Mouse (Mus musculus): Measurements from ENCODE around the gene Gm4881. TPM values are rescaled to one million over a fixed set of nuclear protein-coding genes. Genes with fewer than 3 reads are reported as not detected.

Gm4881 gene
- polyA plus RNA-seq, 1 experiment, result 1.4 TPM

GRCm38 (mm10) chr7:24892125-24892583, 52.1 kb downstream of the Gm4881 start:
- Histone ChIP-seq H3K27me3 (ENCODE audit: control insufficient read depth, insufficient read depth, low read length) (no peaks in the 10 kb centered on the region), H3K4me1 (ENCODE audit: control insufficient read depth, insufficient read depth, low read length) (no peaks in the 10 kb centered on the region), H3K4me3 (replicated peaks; ENCODE audit: insufficient read depth, low read depth, low read length) (no peak overlapping the region), H3K27ac (ENCODE audit: insufficient read depth, low read length) (no peak overlapping the region)
- DNase-seq, result no peak
- 72% methylated on average over 2 of the region's 2 CpGs for WGBS
- TF ChIP-seq CTCF (IDR thresholded peaks at IDR 0.05; ENCODE audit: borderline replicate concordance, insufficient read depth, low read depth, low read length) (no peak), POLR2A (IDR thresholded peaks at IDR 0.05; ENCODE audit: borderline replicate concordance, insufficient read depth, low read length) (no peak)

GRCm38 (mm10) chr7:24891241-24892124, 52.8 kb downstream of the Gm4881 start:
- TF ChIP-seq POLR2A (IDR thresholded peaks at IDR 0.05; ENCODE audit: borderline replicate concordance, insufficient read depth, low read length) (no peak), CTCF (IDR thresholded peaks at IDR 0.05; ENCODE audit: borderline replicate concordance, insufficient read depth, low read depth, low read length) (no peak)
- Histone ChIP-seq H3K27ac (ENCODE audit: insufficient read depth, low read length) (no peak overlapping the region), H3K27me3 (ENCODE audit: control insufficient read depth, insufficient read depth, low read length) (no peaks in the 10 kb centered on the region), H3K4me3 (replicated peaks; ENCODE audit: insufficient read depth, low read depth, low read length) (no peak overlapping the region), H3K4me1 (ENCODE audit: control insufficient read depth, insufficient read depth, low read length) (no peaks in the 10 kb centered on the region; the same call in 1 of the 2 replicates)
- DNase-seq, result no peak
- 77% methylated on average over 3 of the region's 3 CpGs for WGBS

- H3K4me1 ChIP-seq (ENCODE audit: control insufficient read depth, insufficient read depth, low read length), result peaks cover 6% of the 10 kb centered on the region
- TF ChIP-seq CTCF (IDR thresholded peaks at IDR 0.05; ENCODE audit: borderline replicate concordance, insufficient read depth, low read depth, low read length), result peak; percentile 99
- TF ChIP-seq POLR2A (IDR thresholded peaks at IDR 0.05; ENCODE audit: borderline replicate concordance, insufficient read depth, low read length), result no peak
- peak; percentile 72 for DNase-seq
- H3K4me3 ChIP-seq (replicated peaks; ENCODE audit: insufficient read depth, low read depth, low read length), result no peak overlapping the region
- H3K27ac ChIP-seq (ENCODE audit: insufficient read depth, low read length), result no peak overlapping the region
- 29% methylated on average over 10 of the region's 10 CpGs for WGBS
- H3K27me3 ChIP-seq (ENCODE audit: control insufficient read depth, insufficient read depth, low read length), result no peaks in the 10 kb centered on the region
Measured at GRCm38 (mm10) chr7:24890281-24891216, 53.7 kb downstream of the Gm4881 start.

- no peak for DNase-seq
- peaks cover 6% of the 10 kb centered on the region for H3K4me1 ChIP-seq (ENCODE audit: control insufficient read depth, insufficient read depth, low read length)
- TF ChIP-seq POLR2A (IDR thresholded peaks at IDR 0.05; ENCODE audit: borderline replicate concordance, insufficient read depth, low read length) (no peak), CTCF (IDR thresholded peaks at IDR 0.05; ENCODE audit: borderline replicate concordance, insufficient read depth, low read depth, low read length) (no peak)
- H3K27ac ChIP-seq (ENCODE audit: insufficient read depth, low read length), result no peak overlapping the region
- no peaks in the 10 kb centered on the region for H3K27me3 ChIP-seq (ENCODE audit: control insufficient read depth, insufficient read depth, low read length)
- no peak overlapping the region for H3K4me3 ChIP-seq (replicated peaks; ENCODE audit: insufficient read depth, low read depth, low read length)
- WGBS, result 74% methylated on average over 6 of the region's 6 CpGs
Measured at GRCm38 (mm10) chr7:24889431-24890220, 54.7 kb downstream of the Gm4881 start.

- WGBS, result 57% methylated on average over 4 of the region's 4 CpGs
- Histone ChIP-seq H3K4me1 (ENCODE audit: control insufficient read depth, insufficient read depth, low read length) (peaks cover 6% of the 10 kb centered on the region), H3K4me3 (replicated peaks; ENCODE audit: insufficient read depth, low read depth, low read length) (no peak overlapping the region), H3K27ac (ENCODE audit: insufficient read depth, low read length) (no peak overlapping the region), H3K27me3 (ENCODE audit: control insufficient read depth, insufficient read depth, low read length) (no peaks in the 10 kb centered on the region)
- no peak for DNase-seq
- TF ChIP-seq POLR2A (IDR thresholded peaks at IDR 0.05; ENCODE audit: borderline replicate concordance, insufficient read depth, low read length), result no peak
- TF ChIP-seq CTCF (IDR thresholded peaks at IDR 0.05; ENCODE audit: borderline replicate concordance, insufficient read depth, low read depth, low read length), result no peak
Measured at GRCm38 (mm10) chr7:24887096-24887495, 57.2 kb downstream of the Gm4881 start.

- no peak for TF ChIP-seq CTCF (IDR thresholded peaks at IDR 0.05; ENCODE audit: borderline replicate concordance, insufficient read depth, low read depth, low read length)
- no peak for TF ChIP-seq POLR2A (IDR thresholded peaks at IDR 0.05; ENCODE audit: borderline replicate concordance, insufficient read depth, low read length)
- DNase-seq, result no peak
- 26% methylated on average over 4 of the region's 4 CpGs for WGBS
- Histone ChIP-seq H3K4me1 (ENCODE audit: control insufficient read depth, insufficient read depth, low read length) (peaks cover 6% of the 10 kb centered on the region), H3K27me3 (ENCODE audit: control insufficient read depth, insufficient read depth, low read length) (no peaks in the 10 kb centered on the region), H3K27ac (ENCODE audit: insufficient read depth, low read length) (no peak overlapping the region), H3K4me3 (replicated peaks; ENCODE audit: insufficient read depth, low read depth, low read length) (no peak overlapping the region)
Measured at GRCm38 (mm10) chr7:24886308-24886633, 58.0 kb downstream of the Gm4881 start.
